Mouse (Mus musculus): ENCODE data around the gene Snapc4. TPM values are rescaled to one million over a fixed set of nuclear protein-coding genes. Genes with fewer than 3 reads are reported as not detected.

Gene Snapc4
- polyA plus RNA-seq, 2 experiments, result 22.7 to 53.2 TPM

- Histone ChIP-seq H3K4me3 (replicated peaks; ENCODE audit: low read length) (peak overlapping the region; percentile 90), H3K9me3 (ENCODE audit: control insufficient read depth, low read length) (no peaks in the 10 kb centered on the region), H3K9ac (ENCODE audit: low read depth, low read length, severe bottlenecking) (peak overlapping the region; percentile 87), H3K36me3 (ENCODE audit: control insufficient read depth, insufficient read depth, low read length) (0 out of 2 replicates have a peak, but pooled peaks cover 7% of the 10 kb centered on the region), H3K27me3 (ENCODE audit: control insufficient read depth, insufficient read depth, low read length) (no peaks in the 10 kb centered on the region), H3K4me2 (replicated peaks; ENCODE audit: low read depth, low read length, severe bottlenecking) (peak overlapping the region; percentile 95), H3K4me1 (ENCODE audit: control insufficient read depth, insufficient read depth, low read length) (peaks cover 46% of the 10 kb centered on the region), H3K27ac (replicated peaks; ENCODE audit: low read depth, low read length) (peak overlapping the region; percentile 94)
- TF ChIP-seq POLR2A (IDR thresholded peaks at IDR 0.05; ENCODE audit: borderline replicate concordance, extremely low read depth, insufficient read depth, insufficient read length), result no peak
- peak; percentile 79 for DNase-seq (ENCODE audit: low spot score)
- WGBS, result 25% methylated on average over 13 of the region's 13 CpGs
- peak; percentile 3; the same call in 1 of the 2 replicates for ATAC-seq (ENCODE audit: low FRiP score, low read depth)
Observed at GRCm38 (mm10) chr2:26314281-26315071, 66.0 kb downstream of the Snapc4 start.

- 0 out of 2 replicates have a peak, but pooled peaks cover 5% of the 10 kb centered on the region for H3K36me3 ChIP-seq (ENCODE audit: control insufficient read depth, insufficient read depth, low read length)
- DNase-seq (ENCODE audit: low spot score) (no peak), ATAC-seq (ENCODE audit: low FRiP score, low read depth) (no peak)
- no peak overlapping the region for H3K4me3 ChIP-seq (replicated peaks; ENCODE audit: low read length)
- no peak overlapping the region for H3K27ac ChIP-seq (replicated peaks; ENCODE audit: low read depth, low read length)
- peaks cover 52% of the 10 kb centered on the region for H3K4me1 ChIP-seq (ENCODE audit: control insufficient read depth, insufficient read depth, low read length)
- no peak overlapping the region for H3K9ac ChIP-seq (ENCODE audit: low read depth, low read length, severe bottlenecking)
- 90% methylated on average over 1 of the region's 1 CpGs for WGBS
- no peaks in the 10 kb centered on the region for H3K9me3 ChIP-seq (ENCODE audit: control insufficient read depth, low read length)
- TF ChIP-seq POLR2A (IDR thresholded peaks at IDR 0.05; ENCODE audit: borderline replicate concordance, extremely low read depth, insufficient read depth, insufficient read length), result no peak
- H3K27me3 ChIP-seq (ENCODE audit: control insufficient read depth, insufficient read depth, low read length), result no peaks in the 10 kb centered on the region
- H3K4me2 ChIP-seq (replicated peaks; ENCODE audit: low read depth, low read length, severe bottlenecking), result no peak overlapping the region
Observed at GRCm38 (mm10) chr2:26313394-26313793, 67.1 kb downstream of the Snapc4 start.

- Histone ChIP-seq H3K4me1 (ENCODE audit: control insufficient read depth, insufficient read depth, low read length) (peaks cover 48% of the 10 kb centered on the region), H3K36me3 (ENCODE audit: control insufficient read depth, insufficient read depth, low read length) (no peaks in the 10 kb centered on the region), H3K9ac (ENCODE audit: low read depth, low read length, severe bottlenecking) (no peak overlapping the region), H3K9me3 (ENCODE audit: control insufficient read depth, low read length) (no peaks in the 10 kb centered on the region), H3K4me2 (replicated peaks; ENCODE audit: low read depth, low read length, severe bottlenecking) (no peak overlapping the region), H3K4me3 (replicated peaks; ENCODE audit: low read length) (no peak overlapping the region), H3K27ac (replicated peaks; ENCODE audit: low read depth, low read length) (no peak overlapping the region), H3K27me3 (ENCODE audit: control insufficient read depth, insufficient read depth, low read length) (no peaks in the 10 kb centered on the region)
- DNase-seq (ENCODE audit: low spot score), result no peak
- ATAC-seq (ENCODE audit: low FRiP score, low read depth), result no peak
- WGBS, result 60% methylated on average over 2 of the region's 2 CpGs
- no peak for TF ChIP-seq POLR2A (IDR thresholded peaks at IDR 0.05; ENCODE audit: borderline replicate concordance, extremely low read depth, insufficient read depth, insufficient read length)
Observed at GRCm38 (mm10) chr2:26312812-26313211, 67.6 kb downstream of the Snapc4 start.

Other genes starting within 250 kb of the Snapc4 start
- gene Lhx3, start 172.4 kb downstream of the Snapc4 start, polyA plus RNA-seq (2012; rRNA removed), result 0.03 TPM in 2 replicates
- gene Lhx3, start 172.4 kb downstream of the Snapc4 start, polyA plus RNA-seq (2014; fragmentation: Nextera tagmentation; extraction: Ambion mirVana), result not detected in 2 replicates
- gene Qsox2, start 143.1 kb downstream of the Snapc4 start, polyA plus RNA-seq (2012; rRNA removed), result 22.4 and 25.3 TPM in 2 replicates
- gene Qsox2, start 143.1 kb downstream of the Snapc4 start, polyA plus RNA-seq (2014; fragmentation: Nextera tagmentation; extraction: Ambion mirVana), result 16.1 and 18.0 TPM in 2 replicates
- gene Ccdc187, start 86.1 kb downstream of the Snapc4 start, polyA plus RNA-seq (2012; rRNA removed), result 0.26 and 0.32 TPM in 2 replicates
- 0.03 and 0.06 TPM in 2 replicates for gene Ccdc187, start 86.1 kb downstream of the Snapc4 start, polyA plus RNA-seq (2014; fragmentation: Nextera tagmentation; extraction: Ambion mirVana)
- 78.4 and 103 TPM in 2 replicates for gene Gpsm1, start 65.1 kb downstream of the Snapc4 start, polyA plus RNA-seq (2012; rRNA removed)
- gene Gpsm1, start 65.1 kb downstream of the Snapc4 start, polyA plus RNA-seq (2014; fragmentation: Nextera tagmentation; extraction: Ambion mirVana), result 31.0 and 37.6 TPM in 2 replicates
- 28.2 and 33.8 TPM in 2 replicates for gene Dnlz, start 28.5 kb downstream of the Snapc4 start, polyA plus RNA-seq (2012; rRNA removed)
- gene Dnlz, start 28.5 kb downstream of the Snapc4 start, polyA plus RNA-seq (2014; fragmentation: Nextera tagmentation; extraction: Ambion mirVana), result 30.5 and 31.1 TPM in 2 replicates
- gene Card9, start 19.7 kb downstream of the Snapc4 start, polyA plus RNA-seq (2012; rRNA removed), result 4.1 and 5.6 TPM in 2 replicates
- gene Card9, start 19.7 kb downstream of the Snapc4 start, polyA plus RNA-seq (2014; fragmentation: Nextera tagmentation; extraction: Ambion mirVana), result 1.2 and 1.4 TPM in 2 replicates
- 217 and 222 TPM in 2 replicates for gene Entr1, start 8.7 kb upstream of the Snapc4 start, polyA plus RNA-seq (2012; rRNA removed)
- 120 and 124 TPM in 2 replicates for gene Entr1, start 8.7 kb upstream of the Snapc4 start, polyA plus RNA-seq (2014; fragmentation: Nextera tagmentation; extraction: Ambion mirVana)
- gene Pmpca, start 8.7 kb upstream of the Snapc4 start, polyA plus RNA-seq (2012; rRNA removed), result 106 and 108 TPM in 2 replicates
- gene Pmpca, start 8.7 kb upstream of the Snapc4 start, polyA plus RNA-seq (2014; fragmentation: Nextera tagmentation; extraction: Ambion mirVana), result 72.3 and 78.9 TPM in 2 replicates
- gene Inpp5e, start 28.6 kb upstream of the Snapc4 start, polyA plus RNA-seq (2012; rRNA removed), result 36.7 and 43.2 TPM in 2 replicates
- 16.4 and 20.1 TPM in 2 replicates for gene Inpp5e, start 28.6 kb upstream of the Snapc4 start, polyA plus RNA-seq (2014; fragmentation: Nextera tagmentation; extraction: Ambion mirVana)
- 62.5 and 73.3 TPM in 2 replicates for gene Sec16a, start 64.6 kb upstream of the Snapc4 start, polyA plus RNA-seq (2012; rRNA removed)
- 47.1 and 47.6 TPM in 2 replicates for gene Sec16a, start 64.6 kb upstream of the Snapc4 start, polyA plus RNA-seq (2014; fragmentation: Nextera tagmentation; extraction: Ambion mirVana)
- 28.1 and 40.2 TPM in 2 replicates for gene Notch1, start 136.0 kb upstream of the Snapc4 start, polyA plus RNA-seq (2012; rRNA removed)
- gene Notch1, start 136.0 kb upstream of the Snapc4 start, polyA plus RNA-seq (2014; fragmentation: Nextera tagmentation; extraction: Ambion mirVana), result 44.5 and 47.0 TPM in 2 replicates
- 262 and 311 TPM in 2 replicates for gene Egfl7, start 199.4 kb upstream of the Snapc4 start, polyA plus RNA-seq (2012; rRNA removed)
- 104 and 108 TPM in 2 replicates for gene Egfl7, start 199.4 kb upstream of the Snapc4 start, polyA plus RNA-seq (2014; fragmentation: Nextera tagmentation; extraction: Ambion mirVana)
- not detected in 2 replicates for gene Gm20532, start 206.0 kb upstream of the Snapc4 start, polyA plus RNA-seq (2012; rRNA removed)
- gene Gm20532, start 206.0 kb upstream of the Snapc4 start, polyA plus RNA-seq (2014; fragmentation: Nextera tagmentation; extraction: Ambion mirVana), result not detected in 2 replicates
- 27.8 and 35.1 TPM in 2 replicates for gene Agpat2, start 223.8 kb upstream of the Snapc4 start, polyA plus RNA-seq (2012; rRNA removed)
- gene Agpat2, start 223.8 kb upstream of the Snapc4 start, polyA plus RNA-seq (2014; fragmentation: Nextera tagmentation; extraction: Ambion mirVana), result 24.1 and 28.9 TPM in 2 replicates
- gene Fam69b, start 247.8 kb upstream of the Snapc4 start, polyA plus RNA-seq (2012; rRNA removed), result 42.2 and 62.8 TPM in 2 replicates
- 47.5 and 54.2 TPM in 2 replicates for gene Fam69b, start 247.8 kb upstream of the Snapc4 start, polyA plus RNA-seq (2014; fragmentation: Nextera tagmentation; extraction: Ambion mirVana)

All from limb, embryonic 14.5 days (tissue).